Comparison of ENCODE assay signal across 11 mouse cellular contexts in the genomic region with DNA sequence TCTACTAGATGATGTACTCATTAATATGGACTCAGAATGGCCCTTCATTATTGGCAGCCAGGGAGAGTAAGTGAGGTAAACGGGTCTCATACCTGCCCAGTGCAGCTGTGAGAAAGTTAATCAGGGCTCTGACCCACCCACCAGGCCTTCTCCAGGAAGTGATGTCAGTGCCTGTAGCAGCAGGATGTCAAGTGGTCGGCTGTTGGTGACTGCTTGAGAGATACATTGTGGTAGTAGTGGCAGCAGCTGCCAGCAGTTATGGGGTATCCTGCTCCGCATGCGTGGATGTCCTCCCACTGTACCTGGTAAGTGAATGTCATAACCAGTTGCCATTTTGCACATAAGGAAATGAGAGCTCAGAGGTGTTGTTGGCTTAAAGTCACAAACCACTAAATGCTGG. TPM values are rescaled to one million over a fixed set of nuclear protein-coding genes. Genes with fewer than 3 reads are reported as not detected.
DNase-seq lines count a peak whose midpoint lies in the region; ATAC-seq lines count a peak whose summit lies in the region.
"Had no signal": no experiment of that assay in that cellular context is flagged by ENCODE, and none has a peak within 500 bp of the region (broad histone marks: within the 10 kb centered on the region; RNA-seq: fewer than 3 reads in every experiment).

No protein-coding gene starts in this region.

- peak; percentile 43 to 49 for DNase-seq in spleen, postnatal 36 days (ENCODE audit: low spot score in 2 of 2)
- DNase-seq in spleen, postnatal 4 days (ENCODE audit: low spot score in 2 of 2) = no peak
- DNase-seq in hindbrain, embryonic 14.5 days (ENCODE audit: low spot score) = no peak
- DNase-seq in naive thymus-derived CD4-positive, alpha-beta T cell, adult 2 months (ENCODE audit: low read depth) = peak; percentile 70
- no peak for DNase-seq in adrenal gland, adult 2 months
- no peak for DNase-seq in cerebellum, adult 18-20 months
- no peak for DNase-seq in heart, adult 11 months
- no peak for DNase-seq in frontal cortex, postnatal 14 days (ENCODE audit: low spot score in 2 of 2)
- DNase-seq: cerebellum, postnatal 10 days; liver, embryonic 13.5 days; right cerebral cortex, adult 18-20 months had no signal

- ATAC-seq in hindbrain, embryonic 14.5 days (ENCODE audit: low FRiP score) = no peak

- no peak overlapping the region; the same call in 1 of the 2 replicates for H3K4me2 ChIP-seq in hindbrain, embryonic 14.5 days (replicated peaks)
- H3K4me2 ChIP-seq: liver, embryonic 13.5 days had no signal

- 61% methylated on average over 4 of the region's 4 CpGs for WGBS in hindbrain, embryonic 14.5 days

- H3K4me1 ChIP-seq in hindbrain, embryonic 14.5 days (replicated peaks; ENCODE audit: control insufficient read depth, insufficient read depth, low read length) = peaks cover 29% of the 10 kb centered on the region; the same call in 1 of the 2 replicates
- H3K4me1 ChIP-seq: liver, embryonic 13.5 days had no signal

- peaks cover 11% of the 10 kb centered on the region for H3K36me3 ChIP-seq in hindbrain, embryonic 14.5 days (replicated peaks; ENCODE audit: control insufficient read depth, insufficient read depth)
- H3K36me3 ChIP-seq: liver, embryonic 13.5 days had no signal

- H3K27me3 ChIP-seq in hindbrain, embryonic 14.5 days (ENCODE audit: control insufficient read depth, insufficient read depth, low read length) = no peaks in the 10 kb centered on the region
- H3K27me3 ChIP-seq: liver, embryonic 13.5 days had no signal

- H3K9ac ChIP-seq in hindbrain, embryonic 14.5 days = 0 out of 2 replicates have a peak overlapping the region, but pooled peaks have one; percentile 17
- H3K9ac ChIP-seq: liver, embryonic 13.5 days had no signal

- H3K4me3 ChIP-seq in hindbrain, embryonic 14.5 days (replicated peaks; ENCODE audit: low read length) = no peak overlapping the region
- H3K4me3 ChIP-seq: liver, embryonic 13.5 days had no signal

- H3K27ac ChIP-seq in hindbrain, embryonic 14.5 days = peak overlapping the region; percentile 77
- H3K27ac ChIP-seq: liver, embryonic 13.5 days had no signal

- H3K9me3 ChIP-seq in hindbrain, embryonic 14.5 days (ENCODE audit: control insufficient read depth, low read length) = no peaks in the 10 kb centered on the region
- H3K9me3 ChIP-seq: liver, embryonic 13.5 days had no signal

RNA-seq across cellular contexts. Expression of gene Nsg2, which starts 39.4 kb away (rescaled TPM):
- 157 and 172 TPM in 2 replicates for polyA plus RNA-seq in hindbrain, embryonic 14.5 days (2014; fragmentation: Nextera tagmentation; extraction: Ambion mirVana)
- 10 to 100 TPM; 26.5 to 42.6 TPM for total RNA-seq in adrenal gland, adult 2 months (2021)
- 10.9 and 15.4 TPM in 2 replicates for polyA plus RNA-seq in adrenal gland, adult 2 months (2012; rRNA removed)

Comparison
In these comparisons a context has a peak if more than half of its experiments do, and no peak if none do; other contexts are left out.
1. DNase-seq: peak in spleen, postnatal 36 days (2 of 2) and naive thymus-derived CD4-positive, alpha-beta T cell, adult 2 months (single experiment); none in spleen, postnatal 4 days (0 of 2), hindbrain, embryonic 14.5 days (single experiment), adrenal gland, adult 2 months (single experiment), cerebellum, adult 18-20 months (0 of 2), heart, adult 11 months (single experiment) and frontal cortex, postnatal 14 days (0 of 2).